Mouse (Mus musculus): ENCODE data around the gene Aqp1. TPM values are rescaled to one million over a fixed set of nuclear protein-coding genes. Genes with fewer than 3 reads are reported as not detected.

Aqp1 gene
- 100 to 1,000 TPM in 1 of 2 experiments, 10 to 100 TPM in 1; 89.0 to 291 TPM for polyA plus RNA-seq (2012; fragmentation: generic; extraction: Trizol)

GRCm38 (mm10) chr6:55335989-55336514 lies at the start of gene Aqp1:
Aqp1 (plus strand) TSS chr6:55336432.

GRCm38 (mm10) chr6:55376076-55376475 lies 39.8 kb downstream of the Aqp1 start, which contains the start of gene Ghrhr:
Ghrhr (plus strand) TSS chr6:55376295.

Other genes starting within 250 kb of the Aqp1 start
- not detected for gene Crhr2, start 203.4 kb upstream of the Aqp1 start, polyA plus RNA-seq (2012; fragmentation: generic; extraction: Trizol)
- gene Inmt, start 161.4 kb upstream of the Aqp1 start, polyA plus RNA-seq (2012; fragmentation: generic; extraction: Trizol) = under 1 TPM in 1 of 2 experiments, not detected in 1; 0.30 TPM
- gene Mindy4, start 133.0 kb upstream of the Aqp1 start, polyA plus RNA-seq (2012; fragmentation: generic; extraction: Trizol) = 1 to 10 TPM; 4.0 to 10.0 TPM
- not detected for gene Ghrhr, start 39.9 kb downstream of the Aqp1 start, polyA plus RNA-seq (2012; fragmentation: generic; extraction: Trizol)
- gene Adcyap1r1, start 115.5 kb downstream of the Aqp1 start, polyA plus RNA-seq (2012; fragmentation: generic; extraction: Trizol) = under 1 TPM in 1 of 2 experiments, not detected in 1; 0.01 TPM